Comparison of ENCODE assay signal across 20 mouse cellular contexts in genomic region chr7:126461626-126462025, GRCm38 (mm10). TPM values are rescaled to one million over a fixed set of nuclear protein-coding genes. Genes with fewer than 3 reads are reported as not detected.
DNase-seq lines count a peak whose midpoint lies in the region; ATAC-seq lines count a peak whose summit lies in the region.
"Had no signal": no experiment of that assay in that cellular context is flagged by ENCODE, and none has a peak within 500 bp of the region (broad histone marks: within the 10 kb centered on the region; RNA-seq: fewer than 3 reads in every experiment).

No protein-coding gene starts in this region.

- no peaks in the 10 kb centered on the region for H3K9me3 ChIP-seq in kidney, embryonic 15.5 days (replicated peaks)
- H3K9me3 ChIP-seq in embryonic facial prominence, embryonic 12.5 days, result no peaks in the 10 kb centered on the region
- no peaks in the 10 kb centered on the region for H3K9me3 ChIP-seq in limb, embryonic 13.5 days
- H3K9me3 ChIP-seq: forebrain, embryonic 13.5 days; heart, embryonic 12.5 days had no signal

- H3K4me3 ChIP-seq in kidney, embryonic 15.5 days (replicated peaks), result no peak overlapping the region
- H3K4me3 ChIP-seq in embryonic facial prominence, embryonic 12.5 days, result no peak overlapping the region
- H3K4me3 ChIP-seq in limb, embryonic 13.5 days, result peak overlapping the region; percentile 3
- H3K4me3 ChIP-seq: forebrain, embryonic 13.5 days; heart, embryonic 12.5 days had no signal

- H3K27me3 ChIP-seq in kidney, embryonic 15.5 days, result no peaks in the 10 kb centered on the region
- H3K27me3 ChIP-seq in embryonic facial prominence, embryonic 12.5 days, result no peaks in the 10 kb centered on the region
- no peaks in the 10 kb centered on the region for H3K27me3 ChIP-seq in limb, embryonic 13.5 days
- H3K27me3 ChIP-seq: forebrain, embryonic 13.5 days had no signal

- H3K27ac ChIP-seq in kidney, embryonic 15.5 days, result peak overlapping the region; percentile 64
- peak overlapping the region; percentile 37 for H3K27ac ChIP-seq in embryonic facial prominence, embryonic 12.5 days
- peak overlapping the region; percentile 52; the same call in 1 of the 2 replicates for H3K27ac ChIP-seq in limb, embryonic 13.5 days
- H3K27ac ChIP-seq: forebrain, embryonic 13.5 days; macrophage had no signal

- peaks cover 7% of the 10 kb centered on the region for H3K36me3 ChIP-seq in kidney, embryonic 15.5 days
- H3K36me3 ChIP-seq in embryonic facial prominence, embryonic 12.5 days, result peaks cover 7% of the 10 kb centered on the region; the same call in 1 of the 2 replicates
- H3K36me3 ChIP-seq in limb, embryonic 13.5 days, result peaks cover 7% of the 10 kb centered on the region; the same call in 1 of the 2 replicates

- DNase-seq in gastrocnemius, postnatal 10 days, result peak; percentile 34
- DNase-seq in gastrocnemius, postnatal 36 days, result no peak
- DNase-seq in kidney, postnatal 25 days, result no peak
- DNase-seq in adrenal gland, postnatal 4 days (ENCODE audit: low spot score in 2 of 2), result no peak
- no peak for DNase-seq in frontal cortex, postnatal 25 days (ENCODE audit: low spot score in 2 of 2)
- DNase-seq: adrenal gland, adult 8-10 months; cerebellum, adult 11 months; heart, postnatal 36 days; kidney, postnatal 36 days; lung, embryonic 14.5 days; thymus, adult 2 months had no signal

- intact Hi-C loops in gastrocnemius, postnatal 36 days (cut with DNase I), result no loop called here

- H3K4me1 ChIP-seq in kidney, embryonic 15.5 days, result peaks cover 62% of the 10 kb centered on the region
- peaks cover 15% of the 10 kb centered on the region for H3K4me1 ChIP-seq in embryonic facial prominence, embryonic 12.5 days
- H3K4me1 ChIP-seq in limb, embryonic 13.5 days, result peaks cover 40% of the 10 kb centered on the region
- H3K4me1 ChIP-seq: forebrain, embryonic 13.5 days had no signal

- H3K4me2 ChIP-seq in kidney, embryonic 15.5 days, result no peak overlapping the region
- H3K4me2 ChIP-seq in embryonic facial prominence, embryonic 12.5 days (replicated peaks), result no peak overlapping the region
- peak overlapping the region; percentile 21 for H3K4me2 ChIP-seq in limb, embryonic 13.5 days (replicated peaks)
- H3K4me2 ChIP-seq: forebrain, embryonic 13.5 days; heart, embryonic 12.5 days; liver, embryonic 11.5 days; lung, embryonic 14.5 days; midbrain, embryonic 11.5 days had no signal

- WGBS in kidney, embryonic 15.5 days, result 66% methylated on average over 3 of the region's 3 CpGs
- WGBS in embryonic facial prominence, embryonic 12.5 days, result 68% methylated on average over 3 of the region's 3 CpGs
- WGBS in limb, embryonic 13.5 days, result 66% methylated on average over 3 of the region's 3 CpGs

- H3K9ac ChIP-seq in kidney, embryonic 15.5 days, result no peak overlapping the region
- H3K9ac ChIP-seq in embryonic facial prominence, embryonic 12.5 days, result peak overlapping the region; percentile 25; the same call in 1 of the 2 replicates
- H3K9ac ChIP-seq in limb, embryonic 13.5 days, result peak overlapping the region; percentile 43; the same call in 1 of the 2 replicates
- H3K9ac ChIP-seq: forebrain, embryonic 13.5 days; heart, embryonic 12.5 days; lung, embryonic 14.5 days had no signal

- peak; percentile 44; the same call in 1 of the 2 replicates for ATAC-seq in kidney, embryonic 15.5 days (replicated peaks; ENCODE audit: low FRiP score)
- no peak for ATAC-seq in embryonic facial prominence, embryonic 12.5 days (ENCODE audit: insufficient number of reproducible peaks, insufficient read depth, low FRiP score, low TSS enrichment)
- ATAC-seq in limb, embryonic 13.5 days (ENCODE audit: low FRiP score, low read depth), result no peak
- ATAC-seq: forebrain, embryonic 13.5 days; inflammation-experienced regulatory T-cells, adult 6 months had no signal

RNA-seq across cellular contexts. Expression of gene Atp2a1, which starts 1.3 kb away (rescaled TPM):
- over 10,000 TPM; 11,325 to 12,607 TPM for total RNA-seq in gastrocnemius, postnatal 10 days (2021)
- over 10,000 TPM; 23,125 to 24,213 TPM for total RNA-seq in gastrocnemius, postnatal 36 days (2021)
- 13.4 and 25.1 TPM in 2 replicates for polyA plus RNA-seq in kidney, embryonic 15.5 days (2015; fragmentation: Nextera tagmentation; extraction: Ambion mirVana)
- 22.3 and 26.8 TPM in 2 replicates for polyA plus RNA-seq in embryonic facial prominence, embryonic 12.5 days (2016; fragmentation: Nextera tagmentation; extraction: Ambion mirVana)
- polyA plus RNA-seq in limb, embryonic 13.5 days (2015; fragmentation: Nextera tagmentation; extraction: Ambion mirVana), result 90.2 and 93.8 TPM in 2 replicates
- 100 to 1,000 TPM in 1 of 2 experiments, 10 to 100 TPM in 1; 56.9 to 145 TPM for total RNA-seq in adrenal gland, postnatal 4 days (2021)
- polyA plus RNA-seq: lung, embryonic 14.5 days; macrophage had no signal

RNA-seq across cellular contexts. Expression of gene Sh2b1, which starts 13.6 kb away (rescaled TPM):
- total RNA-seq in gastrocnemius, postnatal 10 days (2021), result 10 to 100 TPM; 52.0 to 53.7 TPM
- total RNA-seq in gastrocnemius, postnatal 36 days (2021), result 10 to 100 TPM; 36.8 to 43.4 TPM
- polyA plus RNA-seq in kidney, embryonic 15.5 days (2015; fragmentation: Nextera tagmentation; extraction: Ambion mirVana), result 52.7 and 56.0 TPM in 2 replicates
- 60.2 and 62.6 TPM in 2 replicates for polyA plus RNA-seq in embryonic facial prominence, embryonic 12.5 days (2016; fragmentation: Nextera tagmentation; extraction: Ambion mirVana)
- 56.6 and 61.4 TPM in 2 replicates for polyA plus RNA-seq in limb, embryonic 13.5 days (2015; fragmentation: Nextera tagmentation; extraction: Ambion mirVana)
- 10 to 100 TPM; 59.2 to 60.9 TPM for total RNA-seq in adrenal gland, postnatal 4 days (2021)

RNA-seq across cellular contexts. Expression of gene Tufm, which starts 25.5 kb away (rescaled TPM):
- total RNA-seq in gastrocnemius, postnatal 10 days (2021), result 100 to 1,000 TPM in 1 of 2 experiments, 10 to 100 TPM in 1; 99.0 to 114 TPM
- 100 to 1,000 TPM; 122 to 145 TPM for total RNA-seq in gastrocnemius, postnatal 36 days (2021)
- polyA plus RNA-seq in kidney, embryonic 15.5 days (2015; fragmentation: Nextera tagmentation; extraction: Ambion mirVana), result 154 and 156 TPM in 2 replicates
- 138 and 141 TPM in 2 replicates for polyA plus RNA-seq in embryonic facial prominence, embryonic 12.5 days (2016; fragmentation: Nextera tagmentation; extraction: Ambion mirVana)
- 135 and 137 TPM in 2 replicates for polyA plus RNA-seq in limb, embryonic 13.5 days (2015; fragmentation: Nextera tagmentation; extraction: Ambion mirVana)
- total RNA-seq in adrenal gland, postnatal 4 days (2021), result 100 to 1,000 TPM; 158 to 166 TPM

RNA-seq across cellular contexts. Expression of gene Rabep2, which starts 33.1 kb away (rescaled TPM):
- 10 to 100 TPM; 11.4 to 15.2 TPM for total RNA-seq in gastrocnemius, postnatal 10 days (2021)
- 10 to 100 TPM; 13.8 to 14.0 TPM for total RNA-seq in gastrocnemius, postnatal 36 days (2021)
- 34.5 and 35.7 TPM in 2 replicates for polyA plus RNA-seq in kidney, embryonic 15.5 days (2015; fragmentation: Nextera tagmentation; extraction: Ambion mirVana)
- polyA plus RNA-seq in embryonic facial prominence, embryonic 12.5 days (2016; fragmentation: Nextera tagmentation; extraction: Ambion mirVana), result 35.3 and 36.7 TPM in 2 replicates
- 36.6 and 37.0 TPM in 2 replicates for polyA plus RNA-seq in limb, embryonic 13.5 days (2015; fragmentation: Nextera tagmentation; extraction: Ambion mirVana)
- total RNA-seq in adrenal gland, postnatal 4 days (2021), result 10 to 100 TPM; 52.1 to 63.2 TPM

RNA-seq across cellular contexts. Expression of gene Atxn2l, which starts 41.6 kb away (rescaled TPM):
- 10 to 100 TPM; 33.6 to 45.6 TPM for total RNA-seq in gastrocnemius, postnatal 10 days (2021)
- 10 to 100 TPM; 25.8 to 29.9 TPM for total RNA-seq in gastrocnemius, postnatal 36 days (2021)
- polyA plus RNA-seq in kidney, embryonic 15.5 days (2015; fragmentation: Nextera tagmentation; extraction: Ambion mirVana), result 49.3 and 51.7 TPM in 2 replicates
- polyA plus RNA-seq in embryonic facial prominence, embryonic 12.5 days (2016; fragmentation: Nextera tagmentation; extraction: Ambion mirVana), result 62.9 and 64.0 TPM in 2 replicates
- polyA plus RNA-seq in limb, embryonic 13.5 days (2015; fragmentation: Nextera tagmentation; extraction: Ambion mirVana), result 49.9 and 51.8 TPM in 2 replicates
- total RNA-seq in adrenal gland, postnatal 4 days (2021), result 100 to 1,000 TPM; 109 to 127 TPM

Comparison
In these comparisons a context has a peak if more than half of its experiments do, and no peak if none do; other contexts are left out.
1. RNA of gene Atp2a1, which starts 1.3 kb away (total RNA-seq): 23,125 to 24,213 TPM in gastrocnemius, postnatal 36 days and 11,325 to 12,607 TPM in gastrocnemius, postnatal 10 days; 56.9 to 145 TPM in adrenal gland, postnatal 4 days; every median in the first group is over 10 times any median in the second.
2. Peak in every context shown above with its lines, with median percentiles within 50 percentile points of each other: H3K27ac ChIP-seq.